Mouse (Mus musculus) hindbrain, postnatal 0 days (tissue): ENCODE measurements around the gene E030018B13Rik. TPM values are rescaled to one million over a fixed set of nuclear protein-coding genes. Genes with fewer than 3 reads are reported as not detected.

Experiments used
- ATAC-seq: fragments of 200-750 bp; cut with Nextera tagmentation; 2 replicates; pipeline ENCODE4 v1.8.0; 2017; ENCODE audit warnings: mild to moderate bottlenecking, moderate TSS enrichment, moderate library complexity
- DNase-seq: peaks from one replicate; pipeline ENCODE4 v3.0.0-alpha.2; 2015; ENCODE audit warnings: low spot score
- H3K27ac ChIP-seq: fragments of 300-500 bp; sonication (generic); 2 replicates; pipeline ENCODE4 v1.5.1; 2014; ENCODE audit warnings: mild to moderate bottlenecking
- H3K27me3 ChIP-seq: fragments of 300-500 bp; sonication (generic); 2 replicates; pipeline ENCODE4 v1.6.1; 2014; ENCODE audit warnings: low read length, mixed read lengths; ENCODE audit not compliant: insufficient read depth
- H3K36me3 ChIP-seq: fragments of 300-500 bp; sonication (generic); 2 replicates; pipeline ENCODE4 v1.6.1; 2014; ENCODE audit warnings: low read length, mixed read lengths; ENCODE audit not compliant: insufficient read depth
- H3K4me1 ChIP-seq: fragments of 300-500 bp; sonication (generic); 2 replicates; pipeline ENCODE4 v1.6.1; 2014; ENCODE audit warnings: antibody characterized with exemption, low read length, mixed read lengths; ENCODE audit not compliant: insufficient read depth
- H3K4me2 ChIP-seq: fragments of 300-500 bp; sonication (generic); 2 replicates; pipeline ENCODE4 v1.6.1; 2014; ENCODE audit warnings: low read depth, mild to moderate bottlenecking, low read length, moderate library complexity, mixed read lengths
- H3K4me3 ChIP-seq: fragments of 300-500 bp; sonication (generic); 2 replicates; pipeline ENCODE4 v1.5.1; 2014; ENCODE audit warnings: low read length
- H3K9ac ChIP-seq: fragments of 300-500 bp; sonication (generic); replicated peaks from 2 replicates; pipeline ENCODE4 v1.6.1; 2014; ENCODE audit warnings: mild to moderate bottlenecking, low read length, moderate library complexity, mixed read lengths
- H3K9me3 ChIP-seq: fragments of 300-500 bp; sonication (generic); 2 replicates; pipeline ENCODE4 v1.6.1; 2016; ENCODE audit warnings: low read length, mixed read lengths
- CTCF ChIP-seq: IDR thresholded peaks from 2 replicates; pipeline ENCODE4 v1.5.1; 2016; ENCODE audit warnings: antibody characterized with exemption, control low read depth, low read depth
- WGBS: fragments of 180-500 bp; shearing (Covaris S2); extraction: QIAGEN DNeasy Blood & Tissue Kit; methylation state at CpG from one replicate; pipeline ENCODE4 v1.1.7; 2014; 5-methylcytosine and 5-hydroxymethylcytosine counted together
- polyA plus RNA-seq: library from polyadenylated mRNA; unstranded; fragments of >200 nt; fragmentation: Nextera tagmentation; extraction: Ambion mirVana; gene quantifications from 2 replicates; pipeline ENCODE4 v1.2.1, GENCODE M21; 2015
- total RNA-seq: library from RNA; depleted of rRNA; stranded (reverse); fragments of >200 nt; gene quantifications from 2 replicates; pipeline ENCODE4 v1.2.3, GENCODE M21; 2014

Gene E030018B13Rik
- total and polyA plus RNA-seq, 2 experiments from 2014 or later, result not detected

GRCm38 (mm10) chr7:63896276-63896967, 20.2 kb upstream of the E030018B13Rik start:
- no peak for TF ChIP-seq CTCF
- Histone ChIP-seq H3K4me2 (peak overlapping the region; percentile 64), H3K9ac (peak overlapping the region; percentile 40), H3K27ac (peak overlapping the region; percentile 74; the same call in 1 of the 2 replicates), H3K27me3 (no peaks in the 10 kb centered on the region), H3K9me3 (no peaks in the 10 kb centered on the region), H3K4me1 (peaks cover 19% of the 10 kb centered on the region), H3K36me3 (no peaks in the 10 kb centered on the region), H3K4me3 (peak overlapping the region; percentile 14)
- ATAC-seq, result peak; percentile 21; the same call in 1 of the 2 replicates
- peak; percentile 7 for DNase-seq
- WGBS, result 23% methylated on average over 15 of the region's 17 CpGs

- H3K4me2 ChIP-seq, result peak overlapping the region; percentile 64
- peak; percentile 81 for TF ChIP-seq CTCF
- H3K27me3 ChIP-seq, result no peaks in the 10 kb centered on the region
- H3K4me3 ChIP-seq, result peak overlapping the region; percentile 14
- 1% methylated on average over 22 of the region's 22 CpGs for WGBS
- H3K27ac ChIP-seq, result peak overlapping the region; percentile 74
- H3K4me1 ChIP-seq, result peaks cover 19% of the 10 kb centered on the region
- H3K36me3 ChIP-seq, result no peaks in the 10 kb centered on the region
- ATAC-seq (peak; percentile 95), DNase-seq (peak; percentile 92)
- peak overlapping the region; percentile 25 for H3K9ac ChIP-seq
- no peaks in the 10 kb centered on the region for H3K9me3 ChIP-seq
These were observed 19.6 kb upstream of the E030018B13Rik start for GRCm38 (mm10) chr7:63896968-63897468.

- ATAC-seq (no peak), DNase-seq (no peak)
- H3K9ac ChIP-seq, result peak overlapping the region; percentile 25; the same call in 1 of the 2 replicates
- no peaks in the 10 kb centered on the region for H3K36me3 ChIP-seq
- H3K4me3 ChIP-seq, result no peak overlapping the region
- H3K27me3 ChIP-seq, result no peaks in the 10 kb centered on the region
- no peaks in the 10 kb centered on the region for H3K9me3 ChIP-seq
- H3K4me2 ChIP-seq, result peak overlapping the region; percentile 64; the same call in 1 of the 2 replicates
- TF ChIP-seq CTCF, result no peak
- H3K4me1 ChIP-seq, result peaks cover 19% of the 10 kb centered on the region
- H3K27ac ChIP-seq, result peak overlapping the region; percentile 74
- 48% methylated on average over 3 of the region's 3 CpGs for WGBS
These were observed 19.0 kb upstream of the E030018B13Rik start for GRCm38 (mm10) chr7:63897655-63898054.

GRCm38 (mm10) chr7:63898201-63898600, 18.5 kb upstream of the E030018B13Rik start:
- WGBS, result 88% methylated on average over 6 of the region's 6 CpGs
- Histone ChIP-seq H3K4me2 (no peak overlapping the region), H3K27ac (no peak overlapping the region), H3K27me3 (no peaks in the 10 kb centered on the region), H3K4me1 (peaks cover 17% of the 10 kb centered on the region), H3K4me3 (no peak overlapping the region), H3K36me3 (no peaks in the 10 kb centered on the region), H3K9me3 (no peaks in the 10 kb centered on the region), H3K9ac (no peak overlapping the region)
- DNase-seq, result no peak
- no peak for TF ChIP-seq CTCF
- ATAC-seq, result no peak

GRCm38 (mm10) chr7:63899925-63900324, 16.7 kb upstream of the E030018B13Rik start:
- H3K36me3 ChIP-seq, result no peaks in the 10 kb centered on the region
- H3K4me3 ChIP-seq, result no peak overlapping the region
- WGBS, result 87% methylated on average over 8 of the region's 8 CpGs
- no peak overlapping the region for H3K9ac ChIP-seq
- DNase-seq (no peak), ATAC-seq (no peak)
- H3K4me1 ChIP-seq, result peaks cover 15% of the 10 kb centered on the region; the same call in 1 of the 2 replicates
- TF ChIP-seq CTCF, result no peak
- no peaks in the 10 kb centered on the region for H3K9me3 ChIP-seq
- H3K27me3 ChIP-seq, result no peaks in the 10 kb centered on the region
- H3K4me2 ChIP-seq, result no peak overlapping the region
- no peak overlapping the region for H3K27ac ChIP-seq

- Histone ChIP-seq H3K4me3 (no peak overlapping the region), H3K36me3 (no peaks in the 10 kb centered on the region), H3K27me3 (no peaks in the 10 kb centered on the region), H3K27ac (no peak overlapping the region), H3K9me3 (no peaks in the 10 kb centered on the region), H3K4me1 (peaks cover 15% of the 10 kb centered on the region; the same call in 1 of the 2 replicates), H3K4me2 (no peak overlapping the region), H3K9ac (no peak overlapping the region)
- 86% methylated on average over 2 of the region's 2 CpGs for WGBS
- ATAC-seq (no peak), DNase-seq (no peak)
- no peak for TF ChIP-seq CTCF
These were observed 16.2 kb upstream of the E030018B13Rik start for GRCm38 (mm10) chr7:63900411-63900810.

GRCm38 (mm10) chr7:63901346-63901745, 15.3 kb upstream of the E030018B13Rik start:
- no peaks in the 10 kb centered on the region for H3K36me3 ChIP-seq
- H3K9me3 ChIP-seq, result no peaks in the 10 kb centered on the region
- no peak for TF ChIP-seq CTCF
- 29% methylated on average over 11 of the region's 11 CpGs for WGBS
- H3K9ac ChIP-seq, result 0 out of 2 replicates have a peak overlapping the region, but pooled peaks have one; percentile 9
- H3K4me1 ChIP-seq, result peaks cover 11% of the 10 kb centered on the region; the same call in 1 of the 2 replicates
- H3K27ac ChIP-seq, result peak overlapping the region; percentile 26; the same call in 1 of the 2 replicates
- ATAC-seq, result no peak
- H3K4me3 ChIP-seq, result no peak overlapping the region
- H3K27me3 ChIP-seq, result no peaks in the 10 kb centered on the region
- H3K4me2 ChIP-seq, result no peak overlapping the region
- peak; percentile 37 for DNase-seq
